Mouse (Mus musculus): Measurements from ENCODE around the gene Gm9495. TPM values are rescaled to one million over a fixed set of nuclear protein-coding genes. Genes with fewer than 3 reads are reported as not detected.
"Not testable (repeated sequence)": the region's sequence is repeated elsewhere in the genome, so short reads cannot be mapped to it uniquely, and the experiment has no call there.

The Gm9495 gene
- polyA plus RNA-seq (2012; rRNA removed): not detected in 2 replicates

DNA sequence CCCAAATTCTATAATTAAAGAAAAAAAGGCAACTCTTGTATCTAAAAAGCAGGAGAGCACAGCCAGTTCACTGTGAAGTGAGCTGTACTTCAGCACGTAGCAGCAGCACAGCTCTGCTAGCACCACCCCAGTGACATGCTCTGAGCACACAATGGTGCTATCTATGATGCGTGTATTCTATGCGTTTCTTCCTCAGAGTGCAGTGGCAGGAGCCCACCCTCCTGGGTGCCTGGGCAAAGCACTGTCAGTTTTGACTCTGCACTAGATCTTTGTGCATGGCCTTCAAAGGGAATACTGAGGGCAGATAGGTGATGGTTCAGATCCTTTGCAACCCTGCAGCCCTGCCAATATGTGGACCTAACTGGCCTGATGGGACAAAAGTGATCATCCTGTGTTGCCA lies at the start of gene Gm9495:
Gm9495 (minus strand) TSS at position 101 of the 400 bp plus-strand sequence.
- H3K27me3 ChIP-seq (ENCODE audit: control insufficient read depth, insufficient read depth, low read length); H3K27ac ChIP-seq (ENCODE audit: insufficient read depth, low read length); H3K36me3 ChIP-seq (ENCODE audit: control insufficient read depth, insufficient read depth, low read length); H3K4me1 ChIP-seq (ENCODE audit: control insufficient read depth, insufficient read depth, insufficient read length); H3K4me3 ChIP-seq (ENCODE audit: extremely low read depth, insufficient read depth, insufficient read length); DNase-seq (ENCODE audit: low read depth in 1 of 2, low spot score in 2 of 2): not testable (repeated sequence)
- WGBS: 91% methylated on average over 3 of the region's 3 CpGs

DNA sequence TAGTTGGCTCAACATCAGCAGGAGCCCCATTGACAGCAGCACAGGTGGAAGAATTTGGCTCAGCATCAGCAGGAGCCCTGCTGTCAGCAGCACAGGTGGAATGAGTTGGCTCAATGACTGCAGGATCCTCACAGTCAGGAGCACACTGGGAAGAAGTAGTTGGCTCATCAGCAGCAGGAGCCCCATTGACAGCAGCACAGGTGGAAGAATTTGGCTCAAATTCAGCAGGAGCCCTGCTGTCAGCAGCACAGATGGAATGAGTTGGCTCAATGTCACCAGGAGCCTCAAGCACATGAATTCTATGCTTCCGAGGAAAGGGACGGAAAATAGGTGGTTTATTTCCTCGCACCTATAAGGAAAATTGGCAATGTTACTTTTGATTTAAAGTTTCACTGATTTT lies 21.6 kb upstream of the Gm9495 start:
- 82% methylated on average over 3 of the region's 3 CpGs for WGBS

DNA sequence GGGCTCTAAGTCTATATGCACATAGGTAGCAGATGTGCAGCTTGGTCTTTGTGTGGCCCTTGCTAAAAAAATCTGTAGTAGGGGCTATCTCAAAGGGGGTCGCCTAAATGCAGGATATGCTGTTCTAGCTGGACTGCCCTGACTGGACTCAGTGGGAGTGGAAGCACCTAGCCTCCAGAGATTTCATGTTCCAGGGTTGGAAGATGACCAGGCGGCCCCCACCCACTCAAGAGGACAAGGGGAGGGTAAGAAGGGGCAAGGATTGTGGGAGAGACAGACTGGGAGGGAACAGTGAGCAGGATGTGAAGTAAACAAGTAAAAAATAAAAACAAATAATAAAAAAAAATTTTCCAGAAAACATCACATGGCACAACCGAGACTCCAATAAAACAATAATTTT lies 33.3 kb downstream of the Gm9495 start:
- H3K4me3 ChIP-seq (ENCODE audit: extremely low read depth, insufficient read depth, insufficient read length); H3K36me3 ChIP-seq (ENCODE audit: control insufficient read depth, insufficient read depth, low read length); H3K4me1 ChIP-seq (ENCODE audit: control insufficient read depth, insufficient read depth, insufficient read length); H3K27ac ChIP-seq (ENCODE audit: insufficient read depth, low read length); DNase-seq (ENCODE audit: low read depth in 1 of 2, low spot score in 2 of 2); H3K27me3 ChIP-seq (ENCODE audit: control insufficient read depth, insufficient read depth, low read length): not testable (repeated sequence)
- 82% methylated on average over 3 of the region's 3 CpGs for WGBS

More for the DNA sequence above, 21.6 kb upstream of the Gm9495 start:
- not testable (repeated sequence) for H3K27me3 ChIP-seq (ENCODE audit: control insufficient read depth, insufficient read depth, low read length); H3K36me3 ChIP-seq (ENCODE audit: control insufficient read depth, insufficient read depth, low read length); H3K27ac ChIP-seq (ENCODE audit: insufficient read depth, low read length); DNase-seq (ENCODE audit: low read depth in 1 of 2, low spot score in 2 of 2); H3K4me3 ChIP-seq (ENCODE audit: extremely low read depth, insufficient read depth, insufficient read length); H3K4me1 ChIP-seq (ENCODE audit: control insufficient read depth, insufficient read depth, insufficient read length)

DNA sequence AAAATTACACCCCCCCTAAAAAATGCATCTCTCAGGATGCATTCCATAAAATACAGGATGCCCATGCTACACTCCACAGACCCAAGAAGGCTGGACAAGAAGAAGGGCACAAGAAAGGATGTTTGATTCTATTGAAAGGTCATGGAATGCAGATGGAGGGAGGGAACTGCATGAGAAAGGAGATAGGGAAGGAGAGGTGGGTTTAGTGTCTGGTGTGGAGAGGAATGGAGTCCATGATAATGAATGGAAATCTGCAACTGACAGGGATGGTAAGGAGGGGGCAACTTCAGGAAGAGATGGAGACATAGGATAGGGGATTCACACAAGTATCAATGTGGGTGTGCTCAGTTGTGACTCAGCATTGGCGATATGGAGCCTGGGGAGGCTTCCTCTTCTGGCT lies 39.0 kb downstream of the Gm9495 start:
- Histone ChIP-seq H3K27ac (ENCODE audit: insufficient read depth, low read length) (no peak overlapping the region), H3K4me1 (ENCODE audit: control insufficient read depth, insufficient read depth, insufficient read length) (no peaks in the 10 kb centered on the region), H3K36me3 (ENCODE audit: control insufficient read depth, insufficient read depth, low read length) (no peaks in the 10 kb centered on the region), H3K27me3 (ENCODE audit: control insufficient read depth, insufficient read depth, low read length) (no peaks in the 10 kb centered on the region), H3K4me3 (ENCODE audit: extremely low read depth, insufficient read depth, insufficient read length) (no peak overlapping the region)
- DNase-seq (ENCODE audit: low read depth in 1 of 2, low spot score in 2 of 2): no peak
- TF ChIP-seq CTCF (IDR thresholded peaks at IDR 0.05; ENCODE audit: extremely low read depth, insufficient read depth, insufficient read length, insufficient replicate concordance) (no peak), POLR2A (IDR thresholded peaks at IDR 0.05; ENCODE audit: low read depth, low read length) (no peak)
- WGBS: 88% methylated on average over 1 of the region's 1 CpGs

DNA sequence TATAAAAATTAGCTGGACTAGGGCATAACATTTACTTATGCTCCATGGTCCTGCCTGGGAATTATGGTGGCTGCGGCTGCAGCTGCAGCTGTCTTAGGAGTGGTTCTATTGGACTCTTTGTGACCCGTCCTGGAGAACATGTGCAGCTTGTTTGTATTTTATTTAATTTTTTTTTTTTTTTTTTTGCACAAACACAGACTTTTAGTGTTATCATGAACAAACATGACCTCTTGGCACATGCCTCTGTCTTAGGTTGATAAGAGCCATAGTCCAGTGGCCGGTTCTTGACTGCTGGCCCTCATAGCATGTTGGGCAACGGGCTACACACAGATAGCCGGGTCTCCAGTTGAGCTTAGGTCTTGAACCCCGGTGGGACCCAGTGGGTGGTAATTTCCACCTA lies 48.6 kb downstream of the Gm9495 start:
- no peak for DNase-seq (ENCODE audit: low read depth in 1 of 2, low spot score in 2 of 2)
- H3K4me3 ChIP-seq (ENCODE audit: extremely low read depth, insufficient read depth, insufficient read length): no peak overlapping the region
- WGBS: 92% methylated on average over 6 of the region's 6 CpGs
- H3K4me1 ChIP-seq (ENCODE audit: control insufficient read depth, insufficient read depth, insufficient read length): no peaks in the 10 kb centered on the region
- no peak overlapping the region for H3K27ac ChIP-seq (ENCODE audit: insufficient read depth, low read length)
- TF ChIP-seq POLR2A (IDR thresholded peaks at IDR 0.05; ENCODE audit: low read depth, low read length): no peak
- TF ChIP-seq CTCF (IDR thresholded peaks at IDR 0.05; ENCODE audit: extremely low read depth, insufficient read depth, insufficient read length, insufficient replicate concordance): no peak
- no peaks in the 10 kb centered on the region for H3K36me3 ChIP-seq (ENCODE audit: control insufficient read depth, insufficient read depth, low read length)
- H3K27me3 ChIP-seq (ENCODE audit: control insufficient read depth, insufficient read depth, low read length): no peaks in the 10 kb centered on the region

DNA sequence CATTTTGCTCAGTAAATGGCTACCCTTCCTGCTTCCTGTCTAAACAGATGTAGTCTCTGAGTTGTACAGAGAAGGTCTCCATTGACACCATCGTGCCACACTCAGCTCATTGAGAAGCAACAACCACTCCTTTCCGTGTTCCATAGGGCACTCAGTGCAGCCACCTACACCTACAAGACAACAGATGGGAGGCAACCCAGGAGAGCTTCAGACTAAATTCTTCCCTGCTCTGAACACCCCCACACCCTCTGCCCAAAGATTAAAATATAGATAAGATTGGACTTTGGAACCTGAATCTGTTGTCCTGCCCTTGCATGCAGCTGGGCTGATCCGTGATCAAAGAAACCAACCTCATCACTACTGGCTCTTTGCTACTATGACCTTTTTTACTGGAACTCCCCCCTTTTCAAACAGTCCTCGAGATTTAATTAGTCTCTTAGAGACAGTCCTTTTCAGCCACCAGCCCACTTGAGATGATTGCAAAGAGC lies 53.4 kb downstream of the Gm9495 start:
- WGBS: 76% methylated on average over 4 of the region's 4 CpGs
- Histone ChIP-seq H3K27me3 (ENCODE audit: control insufficient read depth, insufficient read depth, low read length) (no peaks in the 10 kb centered on the region), H3K36me3 (ENCODE audit: control insufficient read depth, insufficient read depth, low read length) (no peaks in the 10 kb centered on the region), H3K27ac (ENCODE audit: insufficient read depth, low read length) (no peak overlapping the region), H3K4me3 (ENCODE audit: extremely low read depth, insufficient read depth, insufficient read length) (peak overlapping the region; percentile 62), H3K4me1 (ENCODE audit: control insufficient read depth, insufficient read depth, insufficient read length) (peaks cover 6% of the 10 kb centered on the region; the same call in 1 of the 2 replicates)
- no peak for TF ChIP-seq POLR2A (IDR thresholded peaks at IDR 0.05; ENCODE audit: low read depth, low read length)
- no peak for TF ChIP-seq CTCF (IDR thresholded peaks at IDR 0.05; ENCODE audit: extremely low read depth, insufficient read depth, insufficient read length, insufficient replicate concordance)
- DNase-seq (ENCODE audit: low read depth in 1 of 2, low spot score in 2 of 2): no peak

DNA sequence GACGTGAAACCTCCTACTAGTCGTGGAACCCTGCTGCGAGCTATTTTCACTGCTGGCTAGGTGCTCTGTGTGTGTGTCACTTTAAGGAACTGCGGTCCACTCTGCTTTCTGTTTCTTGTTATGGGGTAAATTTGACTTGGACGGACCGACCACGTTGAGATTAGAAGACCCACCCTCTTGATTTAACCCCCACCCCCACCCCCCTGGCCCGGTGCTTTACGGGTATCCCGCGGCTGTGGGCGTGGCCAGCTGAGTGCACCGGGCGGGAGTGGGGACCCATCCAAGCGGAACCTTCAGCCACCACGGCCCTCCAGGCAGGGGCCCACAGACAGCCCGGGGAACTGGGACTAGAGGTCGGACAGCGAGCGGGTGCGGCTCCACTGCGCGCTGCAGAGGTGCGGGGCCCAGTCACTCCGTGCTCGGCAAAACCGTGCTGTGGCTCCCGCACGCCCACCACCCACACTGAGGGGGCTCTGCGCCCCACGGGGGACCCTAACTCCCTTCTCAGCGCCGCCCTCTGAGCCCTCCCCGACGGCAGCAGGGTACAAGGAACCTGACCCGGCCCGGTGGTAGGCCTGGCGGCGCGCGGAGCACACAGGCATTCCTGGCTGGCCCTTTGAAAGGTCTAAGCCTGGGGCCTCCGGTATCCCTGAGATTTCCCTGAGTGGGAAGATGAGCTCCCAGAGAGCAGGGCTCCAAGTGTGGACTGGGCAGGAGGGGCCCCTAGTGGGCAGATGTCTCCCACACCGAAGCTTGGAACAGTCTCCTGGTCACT lies 54.0 kb downstream of the Gm9495 start:
- WGBS: 19% methylated on average over 43 of the region's 43 CpGs
- Histone ChIP-seq H3K27ac (ENCODE audit: insufficient read depth, low read length) (peak overlapping the region; percentile 15; the same call in 1 of the 2 replicates), H3K4me1 (ENCODE audit: control insufficient read depth, insufficient read depth, insufficient read length) (peaks cover 6% of the 10 kb centered on the region), H3K27me3 (ENCODE audit: control insufficient read depth, insufficient read depth, low read length) (no peaks in the 10 kb centered on the region), H3K36me3 (ENCODE audit: control insufficient read depth, insufficient read depth, low read length) (no peaks in the 10 kb centered on the region), H3K4me3 (ENCODE audit: extremely low read depth, insufficient read depth, insufficient read length) (peak overlapping the region; percentile 62)
- TF ChIP-seq POLR2A (IDR thresholded peaks at IDR 0.05; ENCODE audit: low read depth, low read length) (no peak), CTCF (IDR thresholded peaks at IDR 0.05; ENCODE audit: extremely low read depth, insufficient read depth, insufficient read length, insufficient replicate concordance) (no peak)
- peak in 1 of 2 experiments; percentile 45 for DNase-seq (ENCODE audit: low read depth in 1 of 2, low spot score in 2 of 2)
